Mouse (Mus musculus): ENCODE data around the gene Krtap4-16.
"Not testable (repeated sequence)": the region's sequence is repeated elsewhere in the genome, so short reads cannot be mapped to it uniquely, and the experiment has no call there.

The Krtap4-16 gene

DNA sequence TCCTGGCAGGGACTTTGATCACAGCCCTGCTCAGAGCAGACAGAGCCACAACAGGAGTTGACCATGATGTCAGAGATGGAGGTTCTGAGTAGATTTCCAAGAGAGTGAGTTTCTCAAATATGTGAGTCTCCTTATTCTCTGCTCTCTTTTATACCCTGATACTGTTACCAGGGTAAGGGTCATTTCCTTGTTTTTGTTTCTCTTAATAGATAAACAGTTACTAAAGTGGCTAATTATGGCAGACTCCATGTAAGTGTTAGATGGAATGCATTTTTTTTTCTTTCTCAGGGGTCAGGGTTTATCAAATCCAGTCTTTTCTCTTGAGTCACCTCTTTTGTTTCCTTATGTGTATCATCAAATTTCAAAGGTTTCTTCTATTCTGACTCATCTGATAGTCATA is at the start of gene Krtap4-16:
Gene Krtap4-16, minus strand, starts transcription at position 101 of the 400 bp plus-strand sequence.
- DNase-seq: no peak

GRCm38 (mm10) chr11:99878887-99879286 is 27.5 kb upstream of the Krtap4-16 start, which contains the start of gene Gm11567:
Gene Gm11567 (plus strand): TSS chr11:99879187.
- not testable (repeated sequence) for DNase-seq

DNA sequence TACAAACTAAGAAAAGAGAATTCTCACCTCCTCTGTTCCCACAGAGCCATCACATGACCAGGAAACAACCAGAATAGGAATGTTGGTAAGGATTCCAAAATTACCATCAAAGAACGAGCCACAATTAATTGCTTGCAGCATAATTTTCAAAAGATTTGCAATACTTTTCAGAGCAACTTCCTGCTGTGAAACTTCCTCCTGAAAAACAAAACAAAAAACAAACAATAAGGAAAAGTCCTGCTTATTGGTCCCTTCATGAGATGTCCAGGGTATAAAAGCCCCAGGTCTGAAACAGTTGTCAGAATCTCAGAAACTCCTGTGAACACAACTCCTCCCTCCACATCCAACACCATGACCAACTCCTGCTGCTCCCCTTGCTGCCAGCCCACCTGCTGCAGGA is 21.7 kb upstream of the Krtap4-16 start, which contains the start of gene Krtap9-1:
Gene Krtap9-1, plus strand, starts transcription at position 301 of the 400 bp plus-strand sequence.
- DNase-seq: not testable (repeated sequence)

DNA sequence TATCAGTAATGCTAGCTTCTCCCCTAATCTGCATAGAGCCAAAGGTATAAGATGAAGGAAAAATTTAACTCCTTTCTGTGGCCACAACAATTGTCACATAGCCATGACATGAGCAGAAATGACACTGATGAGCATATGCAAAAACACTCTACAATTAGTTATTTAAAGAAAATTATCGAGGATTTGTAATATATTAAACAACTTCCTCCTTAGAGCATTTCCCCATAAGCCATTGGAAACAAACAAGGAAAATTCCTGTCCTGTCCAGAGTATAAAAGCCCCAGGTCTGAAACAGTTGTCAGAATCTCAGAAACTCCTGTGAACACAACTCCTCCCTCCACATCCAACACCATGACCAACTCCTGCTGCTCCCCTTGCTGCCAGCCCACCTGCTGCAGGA is 12.8 kb upstream of the Krtap4-16 start, which contains the start of gene Gm11559:
Gene Gm11559, plus strand, starts transcription at position 301 of the 400 bp plus-strand sequence.
- not testable (repeated sequence) for DNase-seq

DNA sequence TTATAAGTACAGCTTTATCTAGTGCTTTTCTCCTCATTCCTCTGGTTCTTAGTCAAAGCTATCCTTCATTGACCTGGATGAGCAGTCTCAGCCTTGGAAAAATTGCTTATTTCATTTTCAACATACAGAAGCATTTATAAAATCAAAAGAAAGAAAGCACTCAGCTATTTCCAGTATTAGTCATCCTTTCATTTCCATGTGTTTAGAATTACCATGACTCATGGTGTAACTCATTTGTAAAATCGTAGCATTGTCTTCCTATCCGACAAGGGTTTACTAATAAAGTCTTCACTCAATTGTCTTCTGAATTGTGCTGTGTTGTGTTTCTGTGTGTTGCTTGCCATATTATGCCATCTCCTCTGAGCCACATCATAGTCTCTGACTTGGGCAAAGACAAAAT is 7.4 kb upstream of the Krtap4-16 start:
- no peak for DNase-seq

GRCm38 (mm10) chr11:99857617-99858016 is 6.2 kb upstream of the Krtap4-16 start, which contains the start of gene Gm11568:
Gene Gm11568 (plus strand): TSS chr11:99857917.
- DNase-seq: no peak

GRCm38 (mm10) chr11:99854121-99854520 is 2.7 kb upstream of the Krtap4-16 start:
- peak; percentile 6 for DNase-seq

DNA sequence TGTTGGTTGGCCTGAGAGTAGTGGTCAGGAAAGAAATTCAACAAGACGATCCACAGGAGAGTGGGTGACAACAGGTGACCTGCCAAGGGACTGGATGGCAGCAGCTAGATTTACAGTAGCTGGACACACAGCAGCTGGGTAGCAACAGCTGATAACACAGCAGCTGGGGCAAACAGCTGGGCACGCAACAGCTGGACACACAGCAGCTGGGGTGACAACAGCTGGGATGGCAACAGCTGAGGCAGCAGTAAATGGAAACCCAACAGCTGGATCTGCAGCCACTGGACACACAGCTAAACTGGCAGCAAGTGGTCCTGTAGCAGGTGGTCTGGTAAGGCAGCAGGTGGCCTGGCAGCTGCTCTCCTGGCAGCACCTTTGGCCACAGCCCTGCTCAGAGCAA is 4.7 kb downstream of the Krtap4-16 start:
- DNase-seq: no peak

DNA sequence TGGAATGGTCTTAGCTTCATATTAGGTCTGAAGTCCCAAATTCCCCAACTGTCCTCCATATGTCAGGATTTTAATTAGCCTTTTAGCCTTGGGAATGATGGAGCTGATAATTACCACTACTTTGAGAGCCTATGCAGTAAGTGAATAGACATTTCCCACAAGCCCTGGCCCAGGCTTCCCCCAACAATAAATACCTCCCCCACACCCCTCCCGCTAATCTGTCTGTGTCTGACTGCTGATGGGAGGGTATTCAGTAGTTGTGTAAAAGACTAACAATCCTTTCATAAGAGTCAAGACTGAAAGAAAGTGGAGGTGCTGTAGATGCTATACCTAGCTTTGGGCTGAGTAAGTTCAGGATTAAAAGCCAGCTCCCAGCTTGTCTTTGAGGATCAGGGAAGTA is 9.2 kb downstream of the Krtap4-16 start:
- no peak for DNase-seq

DNA sequence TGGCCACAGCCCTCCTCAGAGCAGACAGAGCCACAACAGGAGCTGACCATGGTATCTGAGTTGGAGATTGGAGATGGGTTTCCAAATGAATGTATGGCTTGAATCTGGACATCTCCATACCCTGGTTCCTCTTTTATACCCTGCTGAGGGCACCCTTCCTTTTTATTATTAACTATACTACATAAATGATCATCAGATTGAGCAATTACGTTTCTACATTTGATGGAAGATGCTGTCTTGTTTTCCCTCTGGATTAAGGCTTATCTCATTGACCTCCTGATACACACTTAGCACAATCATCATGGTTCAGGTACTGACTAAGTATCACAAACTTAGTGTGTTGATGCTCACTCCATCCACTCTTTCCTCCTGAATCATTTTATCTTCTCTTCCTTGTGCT is 13.4 kb downstream of the Krtap4-16 start, which contains the start of gene 2300003K06Rik:
Gene 2300003K06Rik, minus strand, starts transcription at position 101 of the 400 bp plus-strand sequence.
- no peak for DNase-seq

- DNase-seq: not testable (repeated sequence)
Measured at GRCm38 (mm10) chr11:99815566-99815965, 35.8 kb downstream of the Krtap4-16 start, which contains the start of gene Gm11564. Gene Gm11564 (minus strand): TSS chr11:99815666.

GRCm38 (mm10) chr11:99809792-99810191 is 41.6 kb downstream of the Krtap4-16 start, which contains the start of gene Krtap4-13:
Gene Krtap4-13 (minus strand): TSS chr11:99809892.
- DNase-seq: not testable (repeated sequence)

- not testable (repeated sequence) for DNase-seq
Measured at GRCm38 (mm10) chr11:99804346-99804745, 47.1 kb downstream of the Krtap4-16 start, which contains the start of gene Gm11554. Gene Gm11554 (minus strand): TSS chr11:99804446.

All from lung, postnatal 10 days (tissue).